Comparison of ENCODE assay signal across 13 mouse cellular contexts in the genomic region with DNA sequence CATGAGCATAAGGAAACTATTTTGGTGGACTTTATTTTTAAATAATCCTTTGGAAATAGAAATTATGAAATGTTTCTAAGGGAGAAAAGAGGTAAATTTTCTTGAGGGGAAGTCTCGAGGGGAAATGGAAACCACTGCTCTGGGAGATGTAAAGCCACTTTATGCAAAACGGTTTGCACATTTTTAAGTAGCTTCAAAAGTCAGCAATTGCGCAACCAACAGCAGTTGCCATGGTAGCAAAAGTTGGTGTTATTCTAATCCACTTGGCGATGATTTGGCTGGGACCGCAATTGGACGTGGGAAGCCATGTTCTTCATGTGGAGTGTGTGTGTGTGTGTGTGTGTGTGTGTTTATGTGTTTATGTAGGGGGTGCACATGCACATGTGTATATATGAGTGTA. TPM values are rescaled to one million over a fixed set of nuclear protein-coding genes. Genes with fewer than 3 reads are reported as not detected.
DNase-seq lines count a peak whose midpoint lies in the region; ATAC-seq and TF ChIP-seq lines count a peak whose summit lies in the region.
"Had no signal": no experiment of that assay in that cellular context is flagged by ENCODE, and none has a peak within 500 bp of the region (broad histone marks: within the 10 kb centered on the region; RNA-seq: fewer than 3 reads in every experiment).

No protein-coding gene starts in this region.

- ATAC-seq in liver, embryonic 12.5 days = no peak
- peak; percentile 51 for ATAC-seq in CD4-positive, CD25-positive, alpha-beta regulatory T cell, adult 4 months
- 0 out of 2 replicates have a peak, but pooled peaks have one; percentile 20 for ATAC-seq in neutrophil, adult 5-6 weeks (ENCODE audit: extremely low read depth, insufficient number of reproducible peaks, low FRiP score, poor library complexity, severe bottlenecking)
- ATAC-seq: forebrain, embryonic 16.5 days; intestine, embryonic 16.5 days had no signal

- H3K79me2 ChIP-seq in liver, adult 2 months (ENCODE audit: control insufficient read depth, insufficient read depth, low read length) = no peaks in the 10 kb centered on the region

- no peak for TF ChIP-seq CTCF in liver, adult 2 months (IDR thresholded peaks at IDR 0.05; ENCODE audit: low read depth, low read length)

- intact Hi-C loops in heart, postnatal 25 days (cut with DNase I) = no loop called here

- DNase-seq in liver, adult 2 months (ENCODE audit: extremely low read depth, low read depth, low spot score) = peak; percentile 11
- DNase-seq in induced T-regulatory cell, adult 2 months (ENCODE audit: low read depth) = peak; percentile 70
- DNase-seq in embryo, embryonic 11 days = no peak
- no peak for DNase-seq in heart, postnatal 25 days (ENCODE audit: low spot score)
- DNase-seq: thymus, adult 2 months had no signal

- H3K27ac ChIP-seq in liver, adult 2 months (replicated peaks; ENCODE audit: insufficient read depth, low read depth, low read length) = no peak overlapping the region
- H3K27ac ChIP-seq in liver, embryonic 12.5 days = no peak overlapping the region
- H3K27ac ChIP-seq: liver, embryonic 15.5 days had no signal

- no peaks in the 10 kb centered on the region for H3K36me3 ChIP-seq in liver, adult 2 months (ENCODE audit: control insufficient read depth, insufficient read depth, low read length)
- H3K36me3 ChIP-seq in liver, embryonic 12.5 days = no peaks in the 10 kb centered on the region
- H3K36me3 ChIP-seq: heart, embryonic 12.5 days; liver, embryonic 15.5 days had no signal

- H3K9me3 ChIP-seq in liver, embryonic 12.5 days (replicated peaks) = no peaks in the 10 kb centered on the region
- H3K9me3 ChIP-seq: heart, embryonic 12.5 days; liver, embryonic 15.5 days had no signal

- H3K4me3 ChIP-seq in liver, adult 2 months (ENCODE audit: insufficient read depth, low read depth, low read length) = no peak overlapping the region
- H3K4me3 ChIP-seq in liver, embryonic 12.5 days = no peak overlapping the region
- H3K4me3 ChIP-seq: heart, embryonic 12.5 days; liver, embryonic 15.5 days had no signal

- 68% methylated on average over 6 of the region's 6 CpGs for WGBS in liver, adult 2 months
- WGBS in liver, embryonic 12.5 days (ENCODE audit: insufficient replicate concordance) = 54% methylated on average over 6 of the region's 6 CpGs

- no peak for TF ChIP-seq POLR2A in liver, adult 2 months (IDR thresholded peaks at IDR 0.05; ENCODE audit: extremely low read depth, insufficient read depth, low read length)

- H3K4me2 ChIP-seq in liver, embryonic 12.5 days = no peak overlapping the region
- H3K4me2 ChIP-seq: heart, embryonic 12.5 days; liver, embryonic 15.5 days had no signal

- no peaks in the 10 kb centered on the region for H3K4me1 ChIP-seq in liver, adult 2 months (ENCODE audit: control insufficient read depth, insufficient read depth, low read length)
- H3K4me1 ChIP-seq in liver, embryonic 12.5 days = no peaks in the 10 kb centered on the region
- H3K4me1 ChIP-seq: heart, embryonic 12.5 days; liver, embryonic 15.5 days had no signal

- peaks cover 9% of the 10 kb centered on the region; the same call in 1 of the 2 replicates for H3K27me3 ChIP-seq in liver, adult 2 months (ENCODE audit: control insufficient read depth, insufficient read depth, low read length)
- peaks cover 73% of the 10 kb centered on the region for H3K27me3 ChIP-seq in liver, embryonic 12.5 days (replicated peaks)

- H3K9ac ChIP-seq in liver, adult 2 months (ENCODE audit: low read depth, low read length) = no peak overlapping the region
- no peak overlapping the region for H3K9ac ChIP-seq in liver, embryonic 12.5 days
- H3K9ac ChIP-seq: heart, embryonic 12.5 days; liver, embryonic 15.5 days had no signal

RNA-seq across cellular contexts. Expression of a gene that starts 37.6 kb away (rescaled TPM):
- 0.07 and 0.09 TPM in 2 replicates for total RNA-seq in liver, adult 2 months (2014; rRNA removed)
- not detected in 2 replicates for polyA plus RNA-seq in liver, adult 2 months (2012; rRNA removed)
- 0.14 TPM in 1 of 2 replicates, not detected in the other for polyA plus RNA-seq in liver, embryonic 12.5 days (2016; fragmentation: Nextera tagmentation; extraction: Ambion mirVana)
- under 1 TPM; 0.28 to 0.95 TPM for polyA plus RNA-seq in CD4-positive, CD25-positive, alpha-beta regulatory T cell, adult 4 months (2017; shearing (Covaris generic))
- not detected in 2 replicates for total RNA-seq in neutrophil, adult 5-6 weeks (2017)
- total RNA-seq in heart, postnatal 25 days (2021) = under 1 TPM in 1 of 2 experiments, not detected in 1; 0.06 TPM
- polyA plus RNA-seq: embryonic facial prominence, embryonic 11.5 days; liver, embryonic 15.5 days had no signal

Comparison
In these comparisons a context has a peak if more than half of its experiments do, and no peak if none do; other contexts are left out.
1. DNase-seq: peak in liver, adult 2 months (single experiment) and induced T-regulatory cell, adult 2 months (single experiment); none in embryo, embryonic 11 days (single experiment) and heart, postnatal 25 days (single experiment).